Mouse (Mus musculus): Measurements from ENCODE around the gene 2010111I01Rik.

DNA sequence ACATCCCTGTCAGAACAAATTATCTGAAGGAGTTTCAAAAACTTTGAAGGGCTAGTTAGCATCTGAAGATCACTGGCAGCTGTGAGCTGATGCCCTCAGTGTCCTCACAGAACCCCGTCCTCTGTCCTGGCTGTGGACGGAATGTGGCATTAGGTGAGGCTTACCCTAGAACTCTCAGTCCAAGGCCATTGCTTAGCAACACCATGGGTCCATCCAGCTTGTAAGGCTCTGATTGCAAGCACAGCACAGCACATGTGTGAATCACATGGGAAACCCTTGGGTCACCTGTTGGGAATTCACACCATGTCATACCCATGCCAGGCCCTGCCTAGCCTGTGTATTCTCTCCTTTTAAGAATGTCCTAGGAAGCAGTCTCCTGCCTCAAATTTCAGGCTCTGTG lies 332.3 kb downstream of the 2010111I01Rik start:
- peak; percentile 29 for TF ChIP-seq POLR2A (IDR thresholded peaks at IDR 0.05; ENCODE audit: insufficient read length, low read depth)
- no peak for TF ChIP-seq CEBPB (IDR thresholded peaks at IDR 0.05; ENCODE audit: insufficient read depth, poor library complexity, severe bottlenecking)
- no peak for TF ChIP-seq MYOG (IDR thresholded peaks at IDR 0.05; ENCODE audit: control insufficient read depth in 1 of 3, insufficient read depth in 1 of 3, insufficient read length in 2 of 3, low read depth in 2 of 3)
- no peak for TF ChIP-seq E2F4 (IDR thresholded peaks at IDR 0.05; ENCODE audit: insufficient read depth)
- TF ChIP-seq USF1 (IDR thresholded peaks at IDR 0.05; ENCODE audit: low read depth), result no peak
- no peak for TF ChIP-seq POLR2AphosphoS2 (IDR thresholded peaks at IDR 0.05; ENCODE audit: insufficient read length, low read depth)
- TF ChIP-seq MAX (IDR thresholded peaks at IDR 0.05; ENCODE audit: low read depth), result no peak
- no peak for TF ChIP-seq SRF (IDR thresholded peaks at IDR 0.05; ENCODE audit: control insufficient read depth, insufficient read length, low read depth)
